Mouse (Mus musculus): ENCODE measurements around the gene BC025920. TPM values are rescaled to one million over a fixed set of nuclear protein-coding genes. Genes with fewer than 3 reads are reported as not detected.

The BC025920 gene
- polyA plus RNA-seq, 1 experiment = 3.7 TPM

GRCm38 (mm10) chr10:81591846-81592245, 14.2 kb upstream of the BC025920 start:
- no peak for TF ChIP-seq POLR2A (IDR thresholded peaks at IDR 0.05; ENCODE audit: extremely low read depth, insufficient read depth, low read length)
- TF ChIP-seq CTCF (IDR thresholded peaks at IDR 0.05; ENCODE audit: extremely low read depth, insufficient read depth, low read length) = no peak
- no peak overlapping the region for H3K4me3 ChIP-seq (ENCODE audit: insufficient read depth, low read length)
- H3K4me1 ChIP-seq (ENCODE audit: control insufficient read depth, insufficient read depth, low read length) = 0 out of 2 replicates have a peak, but pooled peaks cover 1% of the 10 kb centered on the region
- no peak overlapping the region for H3K27ac ChIP-seq (ENCODE audit: insufficient read depth, low read length)

GRCm38 (mm10) chr10:81592631-81593030, 13.4 kb upstream of the BC025920 start:
- TF ChIP-seq POLR2A (IDR thresholded peaks at IDR 0.05; ENCODE audit: extremely low read depth, insufficient read depth, low read length) (no peak), CTCF (IDR thresholded peaks at IDR 0.05; ENCODE audit: extremely low read depth, insufficient read depth, low read length) (no peak)
- H3K4me1 ChIP-seq (ENCODE audit: control insufficient read depth, insufficient read depth, low read length) = peaks cover 1% of the 10 kb centered on the region; the same call in 1 of the 2 replicates

GRCm38 (mm10) chr10:81593223-81593622, 12.8 kb upstream of the BC025920 start:
- Histone ChIP-seq H3K4me3 (ENCODE audit: insufficient read depth, low read length) (no peak overlapping the region), H3K4me1 (ENCODE audit: control insufficient read depth, insufficient read depth, low read length) (peaks cover 1% of the 10 kb centered on the region; the same call in 1 of the 2 replicates), H3K27ac (ENCODE audit: insufficient read depth, low read length) (no peak overlapping the region)
- TF ChIP-seq CTCF (IDR thresholded peaks at IDR 0.05; ENCODE audit: extremely low read depth, insufficient read depth, low read length) (no peak), POLR2A (IDR thresholded peaks at IDR 0.05; ENCODE audit: extremely low read depth, insufficient read depth, low read length) (no peak)

More at GRCm38 (mm10) chr10:81592631-81593030, 13.4 kb upstream of the BC025920 start:
- H3K4me3 ChIP-seq (ENCODE audit: insufficient read depth, low read length) = no peak overlapping the region
- H3K27ac ChIP-seq (ENCODE audit: insufficient read depth, low read length) = no peak overlapping the region

- H3K4me3 ChIP-seq (ENCODE audit: insufficient read depth, low read length) = no peak overlapping the region
- no peak overlapping the region for H3K27ac ChIP-seq (ENCODE audit: insufficient read depth, low read length)
- TF ChIP-seq POLR2A (IDR thresholded peaks at IDR 0.05; ENCODE audit: extremely low read depth, insufficient read depth, low read length) (no peak), CTCF (IDR thresholded peaks at IDR 0.05; ENCODE audit: extremely low read depth, insufficient read depth, low read length) (no peak)
- H3K4me1 ChIP-seq (ENCODE audit: control insufficient read depth, insufficient read depth, low read length) = peaks cover 1% of the 10 kb centered on the region; the same call in 1 of the 2 replicates
These were observed 12.1 kb upstream of the BC025920 start for GRCm38 (mm10) chr10:81593935-81594334.

GRCm38 (mm10) chr10:81595599-81595998, 10.5 kb upstream of the BC025920 start:
- Histone ChIP-seq H3K27ac (ENCODE audit: insufficient read depth, low read length) (no peak overlapping the region), H3K4me3 (ENCODE audit: insufficient read depth, low read length) (no peak overlapping the region), H3K4me1 (ENCODE audit: control insufficient read depth, insufficient read depth, low read length) (peaks cover 1% of the 10 kb centered on the region; the same call in 1 of the 2 replicates)
- no peak for TF ChIP-seq CTCF (IDR thresholded peaks at IDR 0.05; ENCODE audit: extremely low read depth, insufficient read depth, low read length)
- no peak for TF ChIP-seq POLR2A (IDR thresholded peaks at IDR 0.05; ENCODE audit: extremely low read depth, insufficient read depth, low read length)

- peak overlapping the region; percentile 9; the same call in 1 of the 2 replicates for H3K4me3 ChIP-seq (ENCODE audit: insufficient read depth, low read length)
- no peak for TF ChIP-seq CTCF (IDR thresholded peaks at IDR 0.05; ENCODE audit: extremely low read depth, insufficient read depth, low read length)
- TF ChIP-seq POLR2A (IDR thresholded peaks at IDR 0.05; ENCODE audit: extremely low read depth, insufficient read depth, low read length) = no peak
- no peak overlapping the region for H3K27ac ChIP-seq (ENCODE audit: insufficient read depth, low read length)
- H3K4me1 ChIP-seq (ENCODE audit: control insufficient read depth, insufficient read depth, low read length) = peaks cover 1% of the 10 kb centered on the region; the same call in 1 of the 2 replicates
These were observed 9.5 kb upstream of the BC025920 start for GRCm38 (mm10) chr10:81596611-81597010.

- no peak for TF ChIP-seq CTCF (IDR thresholded peaks at IDR 0.05; ENCODE audit: extremely low read depth, insufficient read depth, low read length)
- TF ChIP-seq POLR2A (IDR thresholded peaks at IDR 0.05; ENCODE audit: extremely low read depth, insufficient read depth, low read length) = no peak
- Histone ChIP-seq H3K4me3 (ENCODE audit: insufficient read depth, low read length) (peak overlapping the region; percentile 9; the same call in 1 of the 2 replicates), H3K27ac (ENCODE audit: insufficient read depth, low read length) (no peak overlapping the region), H3K4me1 (ENCODE audit: control insufficient read depth, insufficient read depth, low read length) (peaks cover 1% of the 10 kb centered on the region; the same call in 1 of the 2 replicates)
These were observed 8.7 kb upstream of the BC025920 start for GRCm38 (mm10) chr10:81597137-81597950.

GRCm38 (mm10) chr10:81598342-81598741, 7.7 kb upstream of the BC025920 start:
- peaks cover 3% of the 10 kb centered on the region for H3K4me1 ChIP-seq (ENCODE audit: control insufficient read depth, insufficient read depth, low read length)

GRCm38 (mm10) chr10:81598871-81599270, 7.2 kb upstream of the BC025920 start:
- Histone ChIP-seq H3K4me1 (ENCODE audit: control insufficient read depth, insufficient read depth, low read length) (peaks cover 3% of the 10 kb centered on the region), H3K27ac (ENCODE audit: insufficient read depth, low read length) (no peak overlapping the region), H3K4me3 (ENCODE audit: insufficient read depth, low read length) (no peak overlapping the region)
- no peak for TF ChIP-seq CTCF (IDR thresholded peaks at IDR 0.05; ENCODE audit: extremely low read depth, insufficient read depth, low read length)
- no peak for TF ChIP-seq POLR2A (IDR thresholded peaks at IDR 0.05; ENCODE audit: extremely low read depth, insufficient read depth, low read length)

More at GRCm38 (mm10) chr10:81598342-81598741, 7.7 kb upstream of the BC025920 start:
- Histone ChIP-seq H3K4me3 (ENCODE audit: insufficient read depth, low read length) (no peak overlapping the region), H3K27ac (ENCODE audit: insufficient read depth, low read length) (no peak overlapping the region)
- TF ChIP-seq POLR2A (IDR thresholded peaks at IDR 0.05; ENCODE audit: extremely low read depth, insufficient read depth, low read length) (no peak), CTCF (IDR thresholded peaks at IDR 0.05; ENCODE audit: extremely low read depth, insufficient read depth, low read length) (no peak)

- H3K4me1 ChIP-seq (ENCODE audit: control insufficient read depth, insufficient read depth, low read length) = peaks cover 3% of the 10 kb centered on the region
- H3K4me3 ChIP-seq (ENCODE audit: insufficient read depth, low read length) = no peak overlapping the region
- TF ChIP-seq POLR2A (IDR thresholded peaks at IDR 0.05; ENCODE audit: extremely low read depth, insufficient read depth, low read length) (no peak), CTCF (IDR thresholded peaks at IDR 0.05; ENCODE audit: extremely low read depth, insufficient read depth, low read length) (no peak)
- no peak overlapping the region for H3K27ac ChIP-seq (ENCODE audit: insufficient read depth, low read length)
These were observed 6.4 kb upstream of the BC025920 start for GRCm38 (mm10) chr10:81599630-81600029.

Measured in cortical plate, adult 2 months (tissue).